Mouse (Mus musculus): ENCODE results near the gene Gm5591. TPM values are rescaled to one million over a fixed set of nuclear protein-coding genes. Genes with fewer than 3 reads are reported as not detected.
"Not testable (repeated sequence)": the region's sequence is repeated elsewhere in the genome, so short reads cannot be mapped to it uniquely, and the experiment has no call there.

The Gm5591 gene
- polyA plus RNA-seq (2012): not detected in 2 replicates

DNA sequence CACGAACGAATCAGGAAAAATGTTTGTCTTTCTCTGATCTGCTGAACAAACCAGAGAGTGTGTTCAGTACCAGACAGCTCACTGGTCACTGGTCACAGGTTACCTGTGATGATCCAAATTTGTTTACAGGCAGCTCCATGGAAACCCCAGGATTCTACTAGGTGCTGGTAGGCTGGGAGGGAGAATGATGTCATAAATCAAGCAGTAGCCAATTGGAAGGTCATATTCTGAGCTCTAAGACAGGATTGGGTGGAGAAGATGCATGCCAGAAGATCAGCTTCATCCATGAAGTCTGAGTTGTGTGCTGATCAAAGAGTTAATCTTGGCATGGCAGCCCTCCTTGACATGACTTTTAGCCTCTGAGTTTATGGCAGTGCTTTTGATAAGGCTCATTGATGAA is at the start of gene Gm5591:
TSS of gene Gm5591 (minus strand) at position 101 of the 400 bp plus-strand sequence.
- not testable (repeated sequence) for H3K4me3 ChIP-seq (replicated peaks); H3K9me3 ChIP-seq (ENCODE audit: control insufficient read depth, low read length); H3K36me3 ChIP-seq (ENCODE audit: control insufficient read depth); H3K4me1 ChIP-seq (ENCODE audit: control insufficient read depth); H3K27me3 ChIP-seq (ENCODE audit: control insufficient read depth)

DNA sequence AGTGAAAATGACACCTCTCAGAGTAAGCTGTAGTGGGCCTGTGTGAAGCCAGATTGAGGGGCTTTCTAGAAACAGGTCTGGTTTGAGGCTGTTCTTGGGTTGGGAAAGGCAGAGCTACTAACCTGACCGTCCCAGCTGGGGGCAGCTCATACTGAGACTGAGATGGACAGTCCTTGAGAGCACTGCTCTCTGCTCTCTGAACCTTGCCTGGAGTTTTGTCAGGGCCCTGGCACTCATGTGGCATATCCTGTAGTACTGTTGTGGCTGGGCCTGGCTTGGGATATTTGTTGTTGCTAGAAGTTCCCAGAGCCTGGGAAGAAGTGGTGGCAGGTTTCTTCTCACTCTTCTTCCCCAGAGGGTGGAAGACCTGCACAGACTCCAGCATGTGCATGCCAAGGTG is 39.5 kb downstream of the Gm5591 start:
- H3K4me3 ChIP-seq (replicated peaks); H3K36me3 ChIP-seq (ENCODE audit: control insufficient read depth); H3K9me3 ChIP-seq (ENCODE audit: control insufficient read depth, low read length); H3K4me1 ChIP-seq (ENCODE audit: control insufficient read depth); H3K27me3 ChIP-seq (ENCODE audit: control insufficient read depth): not testable (repeated sequence)
